Comparison of ENCODE assay signal across 13 mouse cellular contexts in the genomic region with DNA sequence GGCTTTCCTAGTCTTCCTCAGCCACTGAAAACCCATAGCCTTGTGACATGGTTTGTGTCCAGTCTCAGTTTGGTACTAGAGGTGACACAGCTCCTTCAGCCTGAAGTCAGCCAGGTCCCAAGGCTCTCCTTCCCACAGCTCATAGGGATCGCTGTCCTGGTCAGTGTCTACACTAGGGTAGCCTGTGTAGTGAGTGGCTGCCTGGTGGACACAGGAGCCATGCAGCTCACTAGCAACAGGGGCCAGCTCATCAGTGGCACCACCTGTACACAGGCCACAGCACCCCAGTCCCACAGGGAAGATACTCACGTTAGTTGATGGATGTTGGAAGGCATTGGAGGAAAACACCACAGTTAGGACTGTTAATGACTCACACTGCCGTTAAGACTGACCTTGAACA.
"Had no signal": no experiment of that assay in that cellular context is flagged by ENCODE, and none has a peak within 500 bp of the region (broad histone marks: within the 10 kb centered on the region; RNA-seq: fewer than 3 reads in every experiment).

No protein-coding gene starts in this region.

- ATAC-seq: liver, postnatal 0 days; midbrain, embryonic 16.5 days had no signal

- H3K27me3 ChIP-seq: liver, embryonic 13.5 days; lung, embryonic 15.5 days; midbrain, embryonic 12.5 days; stomach, embryonic 15.5 days had no signal

- DNase-seq: kidney, postnatal 10 days; liver, embryonic 13.5 days; liver, postnatal 0 days; lung, postnatal 14 days; right cerebral cortex, postnatal 14 days; thymus, postnatal 36 days had no signal

- H3K9ac ChIP-seq: liver, embryonic 13.5 days; liver, postnatal 0 days; lung, embryonic 15.5 days; midbrain, embryonic 12.5 days; stomach, embryonic 15.5 days had no signal

- H3K9me3 ChIP-seq: limb, embryonic 10.5 days; liver, embryonic 13.5 days; lung, embryonic 15.5 days; midbrain, embryonic 12.5 days; stomach, embryonic 15.5 days had no signal

- H3K4me3 ChIP-seq: left cerebral cortex, adult 2 months; limb, embryonic 10.5 days; liver, embryonic 13.5 days; lung, embryonic 15.5 days; midbrain, embryonic 12.5 days; stomach, embryonic 15.5 days had no signal

- H3K4me1 ChIP-seq: limb, embryonic 10.5 days; lung, embryonic 15.5 days; midbrain, embryonic 12.5 days; stomach, embryonic 15.5 days had no signal

- H3K4me2 ChIP-seq: liver, embryonic 13.5 days; lung, embryonic 15.5 days; midbrain, embryonic 12.5 days; stomach, embryonic 15.5 days had no signal

- H3K27ac ChIP-seq: left cerebral cortex, adult 2 months; limb, embryonic 10.5 days; liver, embryonic 13.5 days; lung, embryonic 15.5 days; macrophage; midbrain, embryonic 12.5 days; stomach, embryonic 15.5 days had no signal
